Mouse (Mus musculus) heart, adult 2 months (tissue): ENCODE data around the gene Mecom.

Experiments
- CTCF ChIP-seq: fragments of 200-600 bp; IDR thresholded peaks from 2 replicates; pipeline ENCODE4 v1.8.1; 2022; ENCODE audit warnings: antibody characterized with exemption, mild to moderate bottlenecking, moderate library complexity
- POLR2A ChIP-seq: fragments of 200-500 bp; IDR thresholded peaks from 2 replicates; pipeline ENCODE4 v1.6.1; 2011; ENCODE audit warnings: mild to moderate bottlenecking, low read depth, low read length, control low read depth; ENCODE audit not compliant: insufficient read depth

DNA sequence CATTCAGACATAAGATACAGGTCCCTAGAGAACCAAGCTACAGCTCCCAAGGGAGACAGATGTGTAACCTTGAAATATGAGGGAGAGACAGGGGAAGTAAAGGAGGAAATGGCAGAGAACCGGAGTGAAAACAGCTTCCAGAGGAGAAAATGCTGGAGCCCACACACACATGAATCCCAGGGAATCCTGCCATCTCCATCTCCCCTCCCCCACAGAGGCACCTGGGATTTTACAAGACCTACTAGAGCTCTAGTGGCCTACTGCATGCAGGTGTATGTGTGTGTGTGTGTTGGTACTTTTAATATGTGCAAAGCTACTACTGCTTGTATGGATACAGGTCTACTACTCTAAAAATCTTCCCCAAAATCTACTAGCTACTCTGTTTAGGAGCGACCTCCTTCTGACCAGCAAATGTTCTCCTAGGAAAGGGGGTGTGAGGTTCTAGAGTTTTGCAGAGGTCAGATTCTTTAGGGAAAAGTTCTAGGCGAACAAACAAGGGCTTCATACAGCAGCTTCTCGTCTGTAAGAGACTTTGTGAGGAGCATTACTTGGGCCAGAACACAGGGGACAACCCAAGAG is 36.7 kb downstream of the Mecom start:
- TF ChIP-seq CTCF (no peak), POLR2A (no peak)
